Mouse (Mus musculus): Measurements from ENCODE around the gene Wdr20rt.
"Not testable (repeated sequence)": the region's sequence is repeated elsewhere in the genome, so short reads cannot be mapped to it uniquely, and the experiment has no call there.

The Wdr20rt gene

GRCm38 (mm10) chr12:65225467-65225945, at the start of gene Wdr20rt:
TSS of gene Wdr20rt (plus strand) at chr12:65225517.
- no peak for DNase-seq (ENCODE audit: low read depth)

GRCm38 (mm10) chr12:65187365-65187764, 38.0 kb upstream of the Wdr20rt start:
- DNase-seq (ENCODE audit: low read depth) = peak; percentile 55

- DNase-seq (ENCODE audit: low read depth) = no peak
Measured at GRCm38 (mm10) chr12:65189213-65189612, 36.1 kb upstream of the Wdr20rt start.

- peak; percentile 55 for DNase-seq (ENCODE audit: low read depth)
Measured at GRCm38 (mm10) chr12:65194003-65194530, 31.2 kb upstream of the Wdr20rt start.

- DNase-seq (ENCODE audit: low read depth) = no peak
Measured at GRCm38 (mm10) chr12:65201812-65202211, 23.5 kb upstream of the Wdr20rt start.

GRCm38 (mm10) chr12:65206431-65206830, 18.9 kb upstream of the Wdr20rt start:
- DNase-seq (ENCODE audit: low read depth) = no peak

- DNase-seq (ENCODE audit: low read depth) = no peak
Measured at GRCm38 (mm10) chr12:65216404-65216840, 8.9 kb upstream of the Wdr20rt start.

GRCm38 (mm10) chr12:65228628-65229027, 3.3 kb downstream of the Wdr20rt start:
- no peak for DNase-seq (ENCODE audit: low read depth)

- DNase-seq (ENCODE audit: low read depth) = no peak
Measured at GRCm38 (mm10) chr12:65229041-65229440, 3.7 kb downstream of the Wdr20rt start.

GRCm38 (mm10) chr12:65232801-65233200, 7.5 kb downstream of the Wdr20rt start:
- DNase-seq (ENCODE audit: low read depth) = not testable (repeated sequence)

- DNase-seq (ENCODE audit: low read depth) = no peak
Measured at GRCm38 (mm10) chr12:65250116-65250738, 24.9 kb downstream of the Wdr20rt start.

GRCm38 (mm10) chr12:65256887-65257286, 31.6 kb downstream of the Wdr20rt start:
- DNase-seq (ENCODE audit: low read depth) = no peak

- peak; percentile 2 for DNase-seq (ENCODE audit: low read depth)
Measured at GRCm38 (mm10) chr12:65258212-65259138, 33.2 kb downstream of the Wdr20rt start.

- DNase-seq (ENCODE audit: low read depth) = no peak
Measured at GRCm38 (mm10) chr12:65259139-65260111, 34.1 kb downstream of the Wdr20rt start.

- DNase-seq (ENCODE audit: low read depth) = no peak
Measured at GRCm38 (mm10) chr12:65268311-65268984, 43.1 kb downstream of the Wdr20rt start.

GRCm38 (mm10) chr12:65269406-65269805, 44.1 kb downstream of the Wdr20rt start:
- no peak for DNase-seq (ENCODE audit: low read depth)

GRCm38 (mm10) chr12:65273807-65274206, 48.5 kb downstream of the Wdr20rt start:
- peak; percentile 18 for DNase-seq (ENCODE audit: low read depth)

Data from NIH3T3 (cell line).